Mouse (Mus musculus): ENCODE measurements around the gene Sbds. TPM values are rescaled to one million over a fixed set of nuclear protein-coding genes. Genes with fewer than 3 reads are reported as not detected.

The Sbds gene
- polyA plus RNA-seq, 2 experiments from 2014 or later = 102 to 134 TPM

DNA sequence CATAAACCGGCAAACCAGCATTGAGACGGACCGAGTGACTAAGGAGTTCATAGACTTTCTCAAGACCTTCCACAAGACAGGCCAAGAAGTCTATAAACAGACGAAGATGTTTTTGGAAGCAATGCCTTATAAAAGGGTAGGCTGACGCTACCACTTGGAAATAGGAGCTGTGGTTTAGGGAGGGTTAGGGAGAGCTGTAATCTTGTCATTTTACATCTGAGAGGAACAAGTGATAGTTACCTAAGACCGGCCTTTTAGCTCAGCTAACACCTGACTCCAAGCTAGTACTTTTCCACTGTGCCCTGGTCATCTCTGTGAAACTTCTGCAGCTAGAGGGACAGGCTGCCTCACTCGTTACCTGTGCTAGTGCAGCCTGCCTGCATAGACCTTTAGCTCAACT lies 57.3 kb downstream of the Sbds start:
- ATAC-seq = no peak

DNA sequence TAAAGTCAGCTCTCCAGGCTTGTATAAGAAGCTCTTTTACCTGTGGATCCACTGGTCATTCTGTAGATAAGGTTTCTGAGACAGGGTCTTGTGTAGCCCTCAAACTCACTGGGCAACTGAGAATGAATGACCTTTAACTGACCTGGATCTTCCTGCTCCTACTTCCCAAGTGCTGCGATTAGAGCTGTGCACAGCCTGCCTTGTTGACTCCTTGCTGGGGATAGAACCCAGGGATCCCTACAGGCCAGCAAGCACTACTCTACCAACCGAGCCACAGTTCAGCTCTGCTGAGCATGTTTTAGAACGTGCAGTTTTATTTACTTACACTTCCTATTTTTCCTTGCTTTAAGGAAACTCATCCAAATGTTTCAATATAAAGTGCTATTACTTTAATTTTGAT lies 57.9 kb downstream of the Sbds start:
- ATAC-seq = no peak

DNA sequence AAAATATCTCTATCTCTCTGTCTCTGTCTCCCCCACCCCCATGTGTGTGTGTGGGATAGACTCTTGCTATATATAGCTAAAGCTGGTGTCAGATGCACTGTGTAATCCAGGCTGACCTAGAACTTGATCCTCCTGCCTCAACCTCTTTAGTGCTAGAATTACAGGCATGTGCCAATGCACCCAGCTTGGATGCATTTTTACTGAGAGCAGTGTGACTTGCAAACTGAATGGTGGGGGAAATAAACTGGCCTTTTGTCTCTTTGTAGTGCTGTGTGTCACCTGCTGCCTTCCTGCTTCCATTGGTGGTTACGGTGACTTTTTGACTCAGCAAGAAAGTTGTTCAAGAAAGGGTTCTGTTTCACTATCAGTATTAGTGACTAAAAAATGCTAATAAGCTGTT lies 59.0 kb downstream of the Sbds start:
- ATAC-seq = peak; percentile 86

Other genes with a start within 250 kb of the Sbds start
- gene Asl, start 226.3 kb downstream of the Sbds start, polyA plus RNA-seq (2017; shearing (Covaris generic)) = 100 to 1,000 TPM in 1 of 2 experiments, 10 to 100 TPM in 1; 88.6 to 112 TPM
- 10 to 100 TPM; 43.7 to 70.6 TPM for gene Crcp, start 226.2 kb downstream of the Sbds start, polyA plus RNA-seq (2017; shearing (Covaris generic))
- 1 to 10 TPM; 1.4 to 3.1 TPM for gene Tpst1, start 182.2 kb downstream of the Sbds start, polyA plus RNA-seq (2017; shearing (Covaris generic))
- gene Kctd7, start 110.7 kb downstream of the Sbds start, polyA plus RNA-seq (2017; shearing (Covaris generic)) = 1 to 10 TPM; 2.6 to 3.2 TPM
- gene Rabgef1, start 83.7 kb downstream of the Sbds start, polyA plus RNA-seq (2017; shearing (Covaris generic)) = 10 to 100 TPM; 21.4 to 32.6 TPM
- gene Tmem248, start 38.4 kb downstream of the Sbds start, polyA plus RNA-seq (2017; shearing (Covaris generic)) = 10 to 100 TPM; 13.8 to 15.1 TPM
- 10 to 100 TPM; 31.6 to 36.5 TPM for gene Tyw1, start 89 bp upstream of the Sbds start, polyA plus RNA-seq (2017; shearing (Covaris generic))
- not detected for gene Caln1, start 113.9 kb upstream of the Sbds start, polyA plus RNA-seq (2017; shearing (Covaris generic))
- gene A330070K13Rik, start 129.1 kb upstream of the Sbds start, polyA plus RNA-seq (2017; shearing (Covaris generic)) = not detected

All from activated CD4-positive, CD25-positive, alpha-beta regulatory T cell, adult 4 months (primary cell).